Mouse (Mus musculus) liver, postnatal 0 days (tissue): ENCODE data around the gene Kifc3.

Source experiments
- CTCF ChIP-seq: sonication (generic); IDR thresholded peaks from 2 replicates; pipeline ENCODE4 v1.5.1; 2016; ENCODE audit warnings: antibody characterized with exemption, low read depth
- EP300 ChIP-seq: IDR thresholded peaks from 2 replicates; pipeline ENCODE4 v1.6.1; 2016; ENCODE audit warnings: antibody characterized with exemption, low read depth, mild to moderate bottlenecking

GRCm38 (mm10) chr8:95166400-95166799 is 36.2 kb downstream of the Kifc3 start:
- TF ChIP-seq CTCF, result no peak
- TF ChIP-seq EP300, result no peak
